Mouse (Mus musculus) gastrocnemius, postnatal 10 days (tissue): ENCODE measurements around the gene Fmo5. TPM values are rescaled to one million over a fixed set of nuclear protein-coding genes. Genes with fewer than 3 reads are reported as not detected.
A peak's percentile ranks its signal among the peaks of the same experiment; 100 is the strongest.

ENCODE experiments used
- DNase-seq: peaks from one replicate; pipeline ENCODE4 v3.0.0; 2021; ENCODE audit warnings: mixed read lengths
- total RNA-seq, 2 experiments: library from RNA; stranded (reverse); gene quantifications; 2 replicates each; pipeline ENCODE4 v1.2.3; 2021

The Fmo5 gene
- total RNA-seq, 2 experiments from 2014 or later: 3.8 to 4.5 TPM

DNA sequence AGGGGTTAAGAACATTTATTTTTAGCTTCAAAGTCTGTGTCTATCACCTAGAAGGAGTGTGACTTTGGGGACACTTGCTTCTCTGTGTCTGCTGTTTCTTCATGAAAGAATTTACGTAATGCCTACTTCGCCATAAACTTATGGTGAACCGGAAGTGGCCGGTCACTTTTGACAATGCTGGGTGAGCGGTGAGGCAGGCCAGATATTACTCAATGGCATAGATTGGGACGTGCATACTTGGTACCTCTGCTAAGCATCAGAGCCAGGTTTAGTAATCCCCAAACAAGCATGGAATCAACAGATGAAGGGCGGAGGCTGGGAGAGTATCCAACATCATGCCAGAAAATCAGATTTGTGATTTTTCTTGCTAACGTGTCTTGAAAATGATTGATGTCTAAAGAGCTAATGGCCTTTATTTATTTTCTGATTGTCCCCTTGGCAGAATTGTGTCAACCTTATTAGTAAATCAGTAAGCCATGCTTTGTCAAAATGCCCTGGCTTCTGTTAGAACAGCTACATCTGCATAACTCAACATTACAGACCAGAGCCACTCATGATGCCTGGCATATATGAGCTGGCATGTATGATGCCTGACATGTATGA, 2.8 kb downstream of the Fmo5 start:
- DNase-seq: no peak

DNA sequence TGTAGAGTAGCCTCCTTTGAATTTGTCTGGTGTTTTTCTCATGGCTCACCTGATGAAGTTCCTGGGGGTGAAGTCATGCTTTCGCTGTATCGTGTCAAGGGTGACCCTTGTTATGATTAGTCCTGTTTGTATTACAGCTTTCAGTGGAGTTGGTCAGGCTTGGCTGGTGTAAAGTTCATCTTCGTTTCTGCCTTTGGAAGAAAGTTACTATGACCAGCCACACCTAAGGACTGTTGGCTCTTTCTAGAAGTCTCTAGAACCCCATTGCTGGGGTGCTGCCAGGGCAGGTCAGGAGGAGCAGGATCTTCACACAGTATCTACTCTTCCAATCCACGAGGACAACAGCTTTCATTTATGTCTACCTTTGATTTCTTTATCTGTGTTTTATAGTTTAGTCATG, 4.9 kb downstream of the Fmo5 start:
- no peak for DNase-seq

DNA sequence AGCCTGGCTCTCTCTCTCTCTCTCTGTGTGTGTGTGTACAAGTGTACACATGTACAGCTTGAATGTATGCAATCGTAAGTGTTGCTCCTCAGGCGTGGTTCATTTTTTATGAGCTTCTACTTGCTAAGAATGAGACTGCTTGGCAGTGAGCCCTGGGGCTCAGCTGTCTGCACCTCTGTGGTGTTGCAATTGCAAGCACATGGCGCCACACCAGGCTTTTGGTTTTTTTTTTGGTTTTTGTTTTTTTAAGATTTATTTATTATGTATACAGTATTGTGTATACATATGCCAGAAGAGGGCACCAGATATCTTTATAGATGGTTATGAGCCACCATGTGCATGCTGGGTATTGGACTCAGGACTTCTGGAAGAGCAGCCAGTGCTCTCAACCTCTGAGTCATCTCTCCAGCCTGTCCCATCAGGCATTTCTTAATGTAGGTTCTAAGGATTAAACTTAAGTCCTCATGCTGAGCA, 5.7 kb downstream of the Fmo5 start:
- DNase-seq: peak; percentile 64

DNA sequence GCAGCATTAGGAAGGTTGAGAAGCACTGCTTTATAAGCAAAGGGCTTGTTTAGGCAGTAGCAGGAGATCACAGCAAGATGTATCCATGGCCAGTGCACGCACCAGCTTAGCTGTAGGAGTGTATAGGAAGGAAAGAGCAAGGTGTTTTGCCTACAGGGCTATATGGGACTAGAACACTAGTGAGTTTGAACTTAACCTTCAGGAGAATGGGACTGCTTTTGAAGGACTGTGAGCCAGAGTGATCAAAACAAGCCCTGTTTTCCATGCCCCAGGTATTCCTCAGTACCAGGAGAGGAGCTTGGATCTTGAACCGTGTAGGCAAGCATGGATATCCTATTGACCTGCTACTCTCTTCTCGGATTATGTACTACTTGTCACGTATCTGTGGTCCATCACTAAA, 12.8 kb downstream of the Fmo5 start:
- no peak for DNase-seq

DNA sequence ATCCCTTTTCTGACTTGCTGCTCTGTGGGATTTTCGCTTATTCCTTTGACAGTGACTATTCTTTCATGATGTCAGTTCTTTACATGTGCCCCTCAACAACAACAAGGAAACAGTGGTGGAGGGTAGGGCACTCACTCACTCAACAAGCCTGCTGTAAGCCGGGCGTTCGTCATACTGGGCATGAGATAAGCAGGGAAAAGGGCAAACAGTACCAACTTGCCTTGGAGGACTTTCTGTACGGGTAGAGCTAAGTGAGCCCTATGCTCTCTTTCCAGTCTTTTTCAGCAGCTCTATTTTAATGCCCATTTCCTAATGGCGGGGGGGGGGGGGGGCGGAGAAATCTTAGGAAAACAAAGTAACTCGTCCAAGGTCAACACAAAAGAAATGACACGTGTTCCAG, 13.4 kb downstream of the Fmo5 start:
- no peak for DNase-seq

DNA sequence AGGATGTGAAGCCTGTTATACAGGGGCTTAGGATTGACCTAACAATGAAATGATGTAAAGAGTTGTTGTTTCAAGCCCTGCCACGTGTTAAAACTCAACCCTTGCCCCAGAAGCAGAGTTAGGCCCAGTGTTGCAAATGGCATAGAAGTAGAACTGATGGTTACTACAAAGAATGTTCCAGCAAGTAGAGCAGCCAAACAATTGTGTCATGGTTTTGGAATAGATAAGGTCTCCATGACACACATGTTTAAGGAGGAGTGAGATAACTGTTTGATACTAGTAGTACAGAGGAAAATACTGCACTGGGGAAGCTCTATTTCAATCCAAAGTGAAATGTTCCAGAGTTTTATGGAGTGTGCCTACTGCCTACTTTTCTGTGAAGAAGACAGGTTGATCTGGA, 19.9 kb downstream of the Fmo5 start:
- DNase-seq: no peak

DNA sequence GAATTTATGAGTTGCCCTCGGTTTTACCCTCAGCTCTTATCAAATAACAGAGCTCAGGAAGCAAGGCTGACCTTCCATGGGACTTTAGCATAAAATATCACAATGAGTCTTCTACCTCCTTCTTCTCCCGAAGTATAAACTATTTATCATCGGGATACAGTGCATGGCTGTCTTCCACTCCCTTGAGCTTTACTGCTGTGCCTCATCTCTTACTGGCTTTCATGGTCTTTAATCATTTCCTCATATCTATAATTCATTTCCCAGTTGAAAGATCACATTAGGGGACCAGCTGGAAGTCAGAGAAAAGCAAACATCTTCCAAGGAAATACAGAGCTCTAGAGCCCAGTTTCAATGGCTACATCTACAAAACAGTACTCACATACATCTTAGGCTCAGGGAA, 20.4 kb downstream of the Fmo5 start:
- no peak for DNase-seq

DNA sequence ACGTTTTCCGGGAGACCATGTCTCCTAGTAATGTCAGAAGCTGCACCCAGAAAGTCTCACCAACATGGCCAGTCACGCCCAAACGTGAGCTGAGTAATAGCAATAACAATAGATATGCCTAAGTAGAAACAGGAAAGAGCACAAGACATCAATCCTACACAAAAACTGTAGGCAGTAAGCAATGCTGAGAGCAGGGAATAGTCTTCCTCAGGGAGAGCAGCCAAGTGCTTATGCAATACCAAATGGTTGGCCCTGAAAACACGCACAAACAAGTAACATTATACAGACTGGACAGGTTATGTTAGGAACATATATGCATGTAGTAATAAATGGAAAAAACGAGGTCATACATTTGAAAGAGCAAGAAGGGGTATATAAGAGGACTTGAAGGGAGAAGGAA, 20.9 kb downstream of the Fmo5 start:
- DNase-seq: no peak

DNA sequence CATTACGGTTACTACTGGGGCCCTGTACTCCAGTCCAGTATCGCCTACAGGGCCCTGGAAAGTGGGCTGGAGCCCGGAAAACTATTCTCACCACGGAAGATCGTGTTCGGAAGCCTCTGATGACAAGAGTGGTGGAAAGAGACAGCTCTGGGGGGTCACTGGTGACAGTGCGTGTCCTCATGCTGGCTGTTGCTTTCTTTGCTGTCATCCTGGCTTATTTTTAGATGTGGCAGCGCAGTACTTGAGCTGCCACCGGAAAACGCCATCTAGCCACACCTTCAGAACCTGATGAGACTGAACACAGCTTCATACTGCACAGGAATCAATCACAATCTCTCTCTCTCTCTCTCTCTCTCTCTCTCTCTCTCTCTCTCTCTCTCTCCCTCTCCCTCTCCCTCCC, 23.0 kb downstream of the Fmo5 start:
- DNase-seq: no peak

DNA sequence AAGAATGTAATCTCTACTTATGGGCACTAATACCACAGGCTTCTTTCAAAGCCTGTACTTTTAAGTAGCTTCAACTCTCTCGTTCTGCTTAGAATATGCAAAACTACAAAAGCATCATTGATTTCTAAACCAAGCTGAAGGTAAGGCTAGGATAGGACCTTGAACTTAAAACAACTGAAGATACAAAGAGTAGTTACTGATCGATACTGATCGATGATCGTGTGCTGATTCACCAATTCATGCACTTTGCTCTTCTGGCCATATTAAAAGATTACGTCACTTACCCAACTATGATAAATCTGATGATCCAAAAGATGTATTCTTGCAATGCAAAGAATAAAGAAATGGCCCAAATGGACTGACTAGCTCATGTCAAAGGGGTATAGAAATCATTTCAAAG, 25.2 kb downstream of the Fmo5 start:
- DNase-seq: no peak

DNA sequence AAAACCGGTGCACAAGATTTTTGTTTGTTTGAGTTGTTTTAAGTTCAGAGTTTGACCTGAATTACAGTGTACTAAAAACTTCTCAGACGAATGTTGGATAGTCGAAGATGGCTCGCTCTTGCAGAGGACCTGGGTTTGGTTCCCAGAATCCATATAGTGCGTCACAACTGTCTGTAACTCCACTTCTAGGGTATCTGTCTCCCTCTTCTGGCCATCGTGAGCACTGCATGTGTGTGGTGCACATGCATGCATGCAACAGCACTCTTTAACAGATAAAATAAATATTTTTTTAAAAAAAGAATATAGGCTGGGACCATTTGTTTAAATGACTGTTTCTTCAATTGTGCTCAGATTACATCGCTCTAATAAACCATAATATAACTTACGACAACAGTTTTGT, 26.3 kb downstream of the Fmo5 start:
- no peak for DNase-seq

DNA sequence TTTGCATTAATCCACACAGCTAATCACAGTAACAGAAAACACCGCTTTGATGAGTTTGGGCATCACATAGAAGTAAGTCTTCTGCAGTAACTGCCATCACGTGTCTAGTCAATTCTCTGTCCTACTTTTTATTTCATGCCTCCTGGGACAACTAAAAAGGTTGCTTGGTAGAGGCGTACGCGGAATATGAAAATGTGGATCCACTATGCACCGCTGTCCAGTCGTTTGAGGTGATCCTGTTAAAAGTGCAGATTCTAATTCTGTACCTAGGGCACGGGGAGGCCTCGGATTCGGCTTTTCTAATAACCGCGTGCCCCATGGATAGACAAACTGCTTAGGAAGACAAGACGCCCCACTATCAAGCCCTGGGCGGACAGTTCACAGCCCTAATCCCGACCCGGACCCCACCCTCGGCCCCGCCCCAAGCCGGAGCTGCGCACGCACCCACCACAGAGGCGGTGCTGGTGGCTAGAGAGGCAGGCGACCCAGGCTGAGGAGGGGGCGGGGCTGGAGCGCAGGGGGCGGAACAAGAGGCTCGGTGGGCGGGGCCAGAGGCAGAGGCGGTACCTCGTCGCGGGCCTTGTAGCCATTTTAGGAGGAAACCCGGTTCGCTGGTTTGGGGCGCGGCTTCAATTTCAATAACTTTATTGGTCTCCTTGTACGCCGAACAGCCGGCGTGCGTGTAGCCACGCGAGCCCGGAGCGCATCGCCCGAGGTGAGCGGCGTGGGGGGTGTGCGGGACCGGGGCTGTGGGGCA, 29.2 kb downstream of the Fmo5 start, which contains the start of gene Prkab2:
TSS of gene Prkab2 (plus strand) at position 539 of the 757 bp plus-strand sequence.
- DNase-seq: peak; percentile 100

DNA sequence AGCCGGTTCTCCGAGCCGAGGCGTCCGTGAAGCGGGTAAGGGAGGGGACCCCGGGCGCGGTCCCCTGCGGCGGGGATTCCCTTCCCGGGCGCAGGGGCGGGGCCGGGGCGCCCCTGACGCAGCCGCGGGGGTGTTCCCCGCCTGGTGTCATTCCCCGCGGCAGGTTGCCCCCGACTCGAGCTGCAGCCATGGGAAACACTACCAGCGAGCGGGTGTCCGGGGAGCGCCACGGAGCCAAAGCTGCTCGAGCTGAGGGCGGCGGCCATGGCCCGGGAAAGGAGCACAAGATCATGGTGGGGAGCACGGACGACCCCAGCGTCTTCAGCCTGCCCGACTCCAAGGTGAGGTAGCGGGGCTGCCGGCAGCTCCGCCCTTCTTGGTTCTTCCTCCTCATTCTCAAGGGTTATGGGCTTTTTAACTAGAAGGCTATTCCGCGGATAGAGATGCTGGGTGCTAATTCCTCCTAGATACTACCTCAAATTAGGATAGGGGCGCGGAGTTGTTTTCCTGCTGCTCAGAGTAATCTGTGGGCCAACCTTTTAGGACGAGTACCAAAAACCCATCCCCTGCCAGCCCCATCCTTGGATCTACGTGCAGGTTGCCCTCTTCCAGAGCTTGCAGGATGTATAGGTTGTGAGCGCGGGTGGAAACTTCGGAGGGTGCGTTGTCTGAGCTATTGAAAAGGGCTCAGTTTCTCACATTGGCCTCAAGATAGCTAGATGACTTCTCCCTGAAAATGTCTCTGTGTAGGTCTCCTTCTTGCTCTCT, 30.0 kb downstream of the Fmo5 start:
- DNase-seq: no peak

DNA sequence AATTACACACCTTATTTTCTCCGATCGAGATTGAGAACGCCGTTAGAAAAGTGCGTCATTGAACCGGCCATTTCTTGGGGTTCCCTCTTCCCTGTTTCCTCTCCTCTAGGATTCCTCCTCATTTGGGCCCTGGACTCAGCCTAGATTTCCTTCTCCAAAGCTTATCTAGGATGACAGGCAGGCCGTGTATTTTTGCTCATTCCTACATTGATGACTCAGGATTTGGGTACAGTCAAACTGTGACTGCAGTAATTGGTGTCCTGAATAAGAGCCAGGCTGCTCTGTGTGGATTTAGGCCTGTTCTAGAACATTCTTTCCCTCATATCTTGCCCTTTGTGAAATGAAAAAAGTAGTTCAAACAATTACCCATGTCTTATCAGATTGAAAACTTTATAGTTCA, 31.1 kb downstream of the Fmo5 start:
- DNase-seq: no peak

DNA sequence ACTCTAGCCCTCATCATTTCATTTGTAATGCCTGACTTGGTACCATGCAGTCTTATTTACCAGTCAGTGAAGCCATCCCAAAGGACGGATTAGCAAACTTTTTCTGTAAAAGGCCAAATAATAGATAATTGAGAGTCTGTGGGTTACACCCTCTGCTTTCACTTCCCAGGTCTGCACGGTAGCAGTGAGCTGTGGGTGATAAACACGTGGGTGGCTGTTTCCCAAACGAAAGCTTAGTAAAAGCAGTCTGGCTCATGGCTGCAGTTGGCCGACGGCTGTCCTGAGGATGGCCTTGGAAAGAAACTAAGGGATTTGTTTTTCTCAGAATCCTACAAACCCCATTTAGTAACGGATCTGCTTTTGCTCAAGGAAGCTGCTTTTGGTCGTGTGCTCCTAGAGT, 32.6 kb downstream of the Fmo5 start:
- DNase-seq: no peak

DNA sequence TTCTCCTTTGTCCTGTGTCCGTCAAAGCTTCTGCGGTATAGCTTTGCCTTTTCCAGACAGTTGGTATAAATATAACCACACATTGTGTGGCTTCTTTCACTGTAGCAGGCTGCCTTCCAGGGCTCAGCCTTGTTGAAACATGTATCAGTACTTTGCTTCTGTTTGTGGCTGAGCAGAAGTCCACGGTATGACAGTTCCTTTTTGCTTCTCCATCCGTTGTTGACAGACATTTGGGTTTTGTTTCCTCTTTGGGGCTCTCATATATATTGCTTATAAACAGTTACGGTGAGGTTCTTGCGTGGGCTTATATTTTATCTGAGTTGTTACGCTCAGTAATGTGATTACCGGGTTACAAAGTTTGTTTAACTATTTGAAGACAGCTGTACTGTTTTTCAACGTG, 36.9 kb downstream of the Fmo5 start:
- DNase-seq: no peak

DNA sequence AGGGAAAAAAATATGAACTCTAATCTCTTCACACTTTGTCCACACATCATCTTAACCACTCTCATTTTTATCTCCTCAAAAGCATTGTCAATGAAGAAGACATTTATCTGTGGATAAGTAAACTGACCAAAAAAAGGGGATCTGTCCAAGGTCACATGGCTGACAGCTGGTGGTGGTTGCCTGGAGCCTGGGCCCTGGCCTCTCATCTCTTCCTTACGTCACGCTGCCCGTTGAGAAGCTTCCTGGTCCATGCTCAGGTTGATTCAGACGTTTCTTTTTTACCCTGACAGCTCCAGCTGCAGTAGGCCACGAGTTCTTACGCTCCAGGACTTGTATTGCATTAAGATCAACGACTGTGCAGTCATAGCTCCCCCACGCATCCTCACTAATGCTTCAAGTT, 37.5 kb downstream of the Fmo5 start:
- DNase-seq: no peak

DNA sequence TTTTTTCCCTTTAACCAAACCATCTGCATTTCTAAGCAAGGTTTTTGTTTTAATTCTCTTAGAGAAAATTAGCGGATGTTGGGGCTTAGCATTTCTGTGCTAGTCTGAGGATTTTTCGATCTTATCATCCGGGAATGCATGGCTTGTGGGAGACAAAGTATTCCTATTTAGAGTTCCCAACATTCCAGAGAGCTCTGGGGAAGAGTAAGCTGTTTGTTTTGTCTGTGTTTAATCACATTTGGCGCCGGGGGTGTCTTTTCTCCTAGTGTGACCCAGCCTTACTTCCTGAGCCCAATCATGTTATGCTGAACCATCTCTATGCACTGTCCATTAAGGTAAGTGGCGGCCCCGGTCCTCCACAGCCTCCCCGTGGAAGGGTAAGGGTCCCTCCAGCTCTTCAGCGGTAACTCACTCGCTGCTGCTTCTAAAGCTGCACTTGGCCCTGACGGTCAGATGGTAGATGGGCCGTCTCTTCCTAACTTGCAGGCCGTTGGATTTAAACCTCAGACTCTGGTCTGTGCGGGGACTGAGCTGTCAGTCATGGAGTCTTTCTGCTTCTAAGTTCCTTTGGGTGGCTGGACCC, 38.6 kb downstream of the Fmo5 start:
- DNase-seq: no peak

DNA sequence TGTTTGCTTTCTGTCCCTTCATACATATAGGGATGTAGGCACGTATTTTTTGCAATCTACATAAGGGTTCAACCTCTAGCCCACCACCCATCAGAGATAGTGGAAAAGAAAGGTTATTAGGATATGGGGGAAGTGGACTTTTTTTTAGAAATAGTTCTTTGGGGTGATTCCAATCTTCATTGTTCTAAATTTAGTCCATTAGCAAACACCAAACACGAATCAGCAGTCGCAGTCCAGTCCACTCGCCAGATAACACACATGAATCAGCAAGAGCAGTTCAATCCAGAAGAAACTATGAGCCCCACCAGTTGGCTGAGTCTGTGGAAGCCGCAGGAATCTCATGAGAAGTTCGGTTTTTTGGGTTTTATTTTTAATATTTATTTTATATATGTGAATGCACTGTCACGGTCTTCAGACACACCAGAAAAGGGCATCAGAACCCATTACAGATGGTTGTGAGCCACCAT, 46.1 kb downstream of the Fmo5 start, which contains the start of gene Gm17651:
TSS of gene Gm17651 (minus strand) at position 51 of the 467 bp plus-strand sequence.
- DNase-seq: no peak

DNA sequence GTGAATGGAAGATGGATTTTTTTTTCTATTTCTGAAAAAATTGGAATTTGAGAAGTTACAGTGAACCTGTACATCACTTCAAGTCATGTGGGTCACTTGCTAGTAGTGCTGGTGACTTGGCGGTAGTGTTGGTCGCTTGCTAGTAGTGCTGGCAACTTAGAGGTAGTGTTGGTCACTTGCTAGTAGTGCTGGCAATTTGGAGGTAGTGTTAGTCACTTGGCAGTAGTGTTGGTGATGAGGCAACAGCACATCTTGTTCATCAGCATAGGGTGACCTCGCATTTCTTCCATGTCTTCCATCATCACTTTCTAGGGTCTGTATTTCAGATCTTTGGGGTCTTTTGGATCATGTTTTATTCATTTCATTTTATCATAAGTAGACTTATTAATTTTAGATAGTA, 47.5 kb downstream of the Fmo5 start:
- DNase-seq: no peak

DNA sequence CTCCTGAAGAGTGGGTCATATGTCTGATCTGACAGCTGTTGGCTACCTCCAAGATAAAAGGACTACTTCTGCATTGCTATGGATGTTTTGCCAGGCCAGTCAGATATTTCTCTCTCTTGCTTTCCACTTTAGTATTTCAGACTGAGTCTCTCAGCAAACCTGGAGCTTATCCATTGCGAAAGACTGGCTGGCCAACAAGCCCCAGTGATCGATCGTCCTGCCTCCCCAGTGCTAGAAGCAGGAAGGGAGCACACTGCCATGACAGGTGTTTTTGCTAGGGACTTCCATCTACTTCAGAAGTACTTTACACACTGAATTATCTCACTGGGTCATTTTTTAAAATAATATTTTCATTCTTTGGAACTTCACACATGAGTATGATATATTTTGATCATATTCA, 49.8 kb downstream of the Fmo5 start:
- DNase-seq: no peak

DNA sequence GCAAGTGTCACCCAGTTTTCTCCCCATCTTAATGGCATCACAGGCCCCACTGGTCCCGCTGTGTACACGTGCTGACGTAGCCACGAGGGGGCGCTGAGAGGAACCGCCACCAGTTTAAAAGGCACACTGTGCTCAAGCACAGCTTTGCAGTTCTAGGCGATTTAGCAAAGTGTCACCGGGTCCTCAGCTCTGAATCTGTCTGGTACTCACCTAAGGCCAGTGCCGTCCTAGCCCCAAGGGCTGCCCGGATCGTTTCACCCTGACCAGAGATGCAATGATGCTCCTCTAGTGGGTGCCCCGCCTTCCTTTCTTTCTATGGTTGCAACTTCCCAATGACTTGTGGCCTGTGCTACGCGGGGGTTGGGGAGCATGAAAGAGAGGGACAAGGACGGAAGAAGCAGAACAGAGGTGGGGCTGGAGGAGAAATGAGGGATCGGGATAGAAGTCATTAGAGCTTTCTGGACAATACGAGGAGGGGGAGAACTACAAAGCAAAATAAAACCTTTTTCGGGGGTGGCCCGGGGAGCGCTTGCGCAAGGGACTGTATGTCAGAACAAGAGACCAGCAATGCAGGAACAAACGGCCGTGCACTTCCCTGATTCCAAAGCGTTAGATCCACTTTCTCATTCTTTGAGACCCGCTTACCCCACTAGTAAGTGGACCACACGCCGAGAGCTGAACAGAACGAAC, 52.2 kb downstream of the Fmo5 start:
- peak; percentile 80 for DNase-seq
